Mouse (Mus musculus): ENCODE results near the gene Olfr285.
A peak's percentile ranks its signal among the peaks of the same experiment; 100 is the strongest.

Gene Olfr285

DNA sequence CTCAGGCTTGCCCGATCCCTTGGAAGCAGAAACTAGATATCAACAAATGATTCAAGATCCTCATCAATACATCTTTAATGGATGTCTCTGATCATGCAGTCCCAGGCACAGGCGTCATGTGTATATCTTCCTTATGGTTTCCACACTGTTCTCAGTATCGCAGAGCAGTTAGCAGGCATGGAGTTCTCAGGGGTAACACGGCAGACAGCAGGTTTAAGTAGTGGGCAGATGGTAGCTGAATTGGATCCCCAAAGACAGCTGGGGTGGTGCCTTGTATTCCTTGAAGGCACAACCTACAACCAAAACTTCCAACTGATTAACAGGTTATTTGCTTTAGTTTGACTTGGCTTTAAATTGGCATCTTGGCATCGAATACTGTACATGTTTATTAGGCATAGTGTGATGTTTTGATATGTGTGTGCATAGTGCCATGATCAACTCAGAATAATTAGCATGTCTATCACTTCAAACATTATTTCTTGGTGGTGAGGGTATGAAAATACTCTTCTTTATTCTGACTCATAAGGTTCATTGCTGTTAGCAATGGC lies at the start of gene Olfr285:
Olfr285 (minus strand) TSS at position 177 of the 548 bp plus-strand sequence.
- DNase-seq: no peak

DNA sequence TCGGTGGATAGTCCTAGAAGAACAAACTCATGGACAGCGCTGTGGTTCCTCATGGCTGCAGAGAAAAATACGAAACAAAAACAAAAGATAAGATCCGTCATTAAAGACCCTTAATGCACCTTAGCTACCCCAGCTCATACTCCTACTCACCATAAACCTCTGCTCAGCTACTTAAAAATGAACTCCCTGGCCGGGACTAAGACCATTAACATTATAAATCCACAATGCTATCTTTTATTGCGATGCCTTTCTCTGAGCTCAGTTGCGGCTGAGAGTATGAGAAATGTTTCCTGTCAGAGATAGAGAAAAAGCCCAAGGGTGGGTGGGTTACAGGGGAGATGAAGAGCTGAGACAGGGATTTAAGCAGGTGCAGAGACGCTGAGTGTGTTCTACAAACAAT lies 23.7 kb upstream of the Olfr285 start, which contains the start of gene Olfr284:
Olfr284 (minus strand) TSS at position 101 of the 400 bp plus-strand sequence.
- no peak for DNase-seq

DNA sequence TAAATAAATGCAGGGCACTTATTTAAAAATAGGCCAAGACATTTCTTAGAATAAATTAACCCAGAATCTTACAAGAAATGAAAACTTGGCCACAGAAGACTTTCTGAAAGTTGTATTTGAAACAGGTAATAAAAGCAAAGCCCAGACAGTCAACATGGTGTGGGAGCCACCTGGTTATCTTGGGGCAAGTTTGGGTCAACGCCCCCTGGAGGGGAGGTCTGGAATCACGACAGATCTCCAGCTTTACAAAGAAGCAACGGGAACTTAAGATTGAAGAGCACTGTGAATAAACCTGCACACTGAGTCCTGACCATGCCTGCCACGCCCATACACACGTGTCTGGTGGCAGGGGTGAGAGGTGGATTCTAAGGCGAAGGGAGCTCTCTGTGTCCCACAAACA lies 1.4 kb downstream of the Olfr285 start:
- DNase-seq: no peak

DNA sequence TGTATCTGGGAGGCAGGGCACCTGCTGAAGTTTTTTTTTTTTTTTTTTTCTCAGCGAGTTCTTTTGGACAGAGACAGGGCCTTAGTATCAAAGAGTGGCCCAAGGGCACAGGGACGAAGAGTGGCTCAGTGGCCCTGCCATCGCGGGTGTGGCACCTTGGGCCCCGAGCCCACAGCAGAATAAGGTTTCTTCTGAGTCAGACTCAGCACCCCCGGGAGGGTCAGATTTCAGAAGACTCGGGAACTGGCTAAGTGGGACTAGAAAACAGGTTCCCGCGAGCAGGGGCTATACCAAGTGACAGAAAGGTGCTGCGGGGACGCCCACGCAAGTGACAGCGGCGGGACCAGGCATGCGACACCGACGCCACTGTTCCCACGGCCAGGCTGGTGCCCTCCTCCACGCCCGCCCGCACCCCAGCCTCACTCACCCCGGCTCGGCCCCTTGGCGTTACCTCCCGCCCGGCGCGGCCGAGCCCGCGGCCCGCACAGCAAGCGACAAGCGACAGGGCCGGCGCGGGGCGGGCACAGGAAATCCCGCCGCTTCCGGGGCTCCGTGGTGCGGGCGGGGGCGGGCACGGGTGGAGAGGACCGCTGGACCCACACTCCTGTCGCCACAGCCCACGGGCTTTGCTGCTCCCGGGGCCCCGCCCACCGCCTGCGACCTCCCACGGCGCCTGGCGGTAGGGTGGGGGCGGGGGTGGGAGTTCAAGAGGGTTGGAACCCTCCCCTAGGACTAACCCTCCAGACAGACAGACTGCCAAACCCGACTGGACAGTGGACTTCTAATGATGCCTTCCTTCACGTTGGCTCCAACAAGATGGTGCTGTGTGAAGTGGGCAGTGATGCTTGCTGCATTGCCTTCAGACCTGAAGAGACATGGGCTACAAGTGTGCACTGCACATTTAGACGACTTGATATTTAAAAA lies 21.3 kb downstream of the Olfr285 start, which contains the start of gene Zfp641:
Zfp641 (minus strand) TSS at position 534 of the 924 bp plus-strand sequence.
- DNase-seq: peak; percentile 45 to 73

DNA sequence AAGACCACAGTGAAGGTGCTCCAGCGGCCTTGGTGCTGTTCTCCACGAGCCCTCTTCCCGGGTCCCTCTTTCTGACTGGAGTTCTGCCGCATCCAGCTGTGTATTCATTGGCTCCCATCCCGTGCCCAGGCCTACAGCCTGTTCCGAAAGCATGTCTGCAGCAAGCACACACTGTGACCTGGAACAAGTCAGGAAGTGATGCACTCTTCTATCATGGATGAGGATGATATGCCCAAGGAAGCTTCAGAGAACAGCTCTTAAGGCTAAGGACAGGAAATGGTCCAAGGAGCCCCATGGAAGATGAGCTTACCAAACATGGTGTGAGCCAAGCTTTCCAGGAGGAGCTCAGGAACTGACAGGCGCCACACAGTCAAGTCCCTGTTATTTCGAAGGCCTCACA lies 23.5 kb downstream of the Olfr285 start:
- no peak for DNase-seq

DNA sequence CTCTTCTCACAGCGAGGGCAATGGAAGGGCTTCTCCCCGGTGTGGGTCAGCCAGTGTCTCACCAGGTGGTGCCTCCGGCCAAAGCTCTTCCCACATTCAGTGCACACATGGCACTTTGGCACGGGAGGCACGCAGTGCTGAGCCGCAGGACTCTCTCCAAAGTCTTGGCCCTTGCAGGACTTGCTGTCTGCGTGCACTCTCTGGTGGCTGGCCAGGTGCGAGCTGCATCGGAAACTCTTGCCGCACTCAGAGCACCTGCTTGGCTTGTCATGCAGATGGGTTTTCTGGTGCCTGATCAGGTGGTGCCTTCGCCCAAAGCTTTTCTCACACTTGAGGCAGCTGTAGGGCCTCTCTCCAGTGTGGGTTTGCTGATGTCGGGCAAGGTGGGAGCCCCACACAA lies 28.6 kb downstream of the Olfr285 start:
- DNase-seq: peak; percentile 7 to 36

DNA sequence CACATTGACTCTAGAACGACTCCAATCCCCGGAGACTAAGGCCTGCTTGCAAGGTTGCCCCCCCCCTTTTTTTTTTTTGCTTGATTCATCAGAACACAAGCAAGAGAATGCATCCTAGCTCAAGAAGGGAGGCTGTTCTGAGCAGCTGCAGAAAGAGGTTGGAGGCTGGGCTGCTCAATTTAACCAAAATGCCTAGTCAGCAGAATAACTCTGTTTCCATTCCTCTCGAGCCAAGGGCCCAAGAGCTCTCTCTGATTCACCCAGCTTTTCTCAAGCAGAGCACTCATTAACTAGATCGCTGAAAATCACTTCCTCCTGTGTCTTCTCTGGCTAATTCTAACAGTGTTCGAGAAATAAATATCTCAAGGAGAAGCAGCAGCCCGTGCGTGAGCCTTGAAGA lies 30.7 kb downstream of the Olfr285 start:
- peak; percentile 27 to 57 for DNase-seq

Data from kidney, postnatal 25 days (tissue).